Mouse (Mus musculus) layer of hippocampus, adult 8-10 months (tissue): ENCODE results near the gene Gpr137. TPM values are rescaled to one million over a fixed set of nuclear protein-coding genes. Genes with fewer than 3 reads are reported as not detected.
"Not testable (repeated sequence)": the region's sequence is repeated elsewhere in the genome, so short reads cannot be mapped to it uniquely, and the experiment has no call there.

ENCODE experiments used
- DNase-seq, 2 experiments: peaks; one replicate each; pipeline ENCODE4 v3.0.0; 2022; ENCODE audit warnings: low spot score in 2 of 2
- total RNA-seq, 4 experiments: library from RNA; stranded (reverse); gene quantifications; 2 replicates each; pipeline ENCODE4 v1.2.4; 2022

Gene Gpr137
- 100 to 1,000 TPM in 3 of 4 experiments, 10 to 100 TPM in 1; 92.5 to 107 (median 104) TPM for total RNA-seq

GRCm38 (mm10) chr19:6942249-6942691 is at the start of gene Gpr137:
Gpr137 (minus strand) TSS chr19:6942480.
- DNase-seq: peak; percentile 92

- not testable (repeated sequence) for DNase-seq
Observed at GRCm38 (mm10) chr19:6991166-6991565, 48.9 kb upstream of the Gpr137 start.

- no peak for DNase-seq
Observed at GRCm38 (mm10) chr19:6990712-6991111, 48.4 kb upstream of the Gpr137 start.

- DNase-seq: no peak
Observed at GRCm38 (mm10) chr19:6989251-6989650, 47.0 kb upstream of the Gpr137 start.

GRCm38 (mm10) chr19:6987904-6988285 is 45.6 kb upstream of the Gpr137 start:
- DNase-seq: no peak

GRCm38 (mm10) chr19:6987061-6987903 is 45.0 kb upstream of the Gpr137 start, which contains the start of gene Vegfb:
Vegfb (minus strand) TSS chr19:6987651.
- DNase-seq: no peak

- no peak for DNase-seq
Observed at GRCm38 (mm10) chr19:6985951-6986708, 43.9 kb upstream of the Gpr137 start.

GRCm38 (mm10) chr19:6985300-6985699 is 43.0 kb upstream of the Gpr137 start:
- no peak for DNase-seq

- no peak for DNase-seq
Observed at GRCm38 (mm10) chr19:6983621-6984020, 41.3 kb upstream of the Gpr137 start.

- no peak for DNase-seq
Observed at GRCm38 (mm10) chr19:6981465-6981864, 39.2 kb upstream of the Gpr137 start.

GRCm38 (mm10) chr19:6980381-6981093 is 38.3 kb upstream of the Gpr137 start, which contains the start of gene Fkbp2:
Fkbp2 (minus strand) TSS chr19:6980501.
- DNase-seq: peak; percentile 98 to 99

GRCm38 (mm10) chr19:6979486-6980380 is 37.5 kb upstream of the Gpr137 start:
- peak; percentile 98 to 99 for DNase-seq

- no peak for DNase-seq
Observed at GRCm38 (mm10) chr19:6979001-6979479, 36.8 kb upstream of the Gpr137 start.

GRCm38 (mm10) chr19:6978639-6978974 is 36.3 kb upstream of the Gpr137 start:
- DNase-seq: no peak

GRCm38 (mm10) chr19:6977759-6978638 is 35.7 kb upstream of the Gpr137 start:
- no peak for DNase-seq

- peak in 1 of 2 experiments; percentile 73 for DNase-seq
Observed at GRCm38 (mm10) chr19:6975537-6976521, 33.5 kb upstream of the Gpr137 start, which contains the start of gene Plcb3. Plcb3 (minus strand) TSS chr19:6976470.

GRCm38 (mm10) chr19:6974211-6975205 is 32.2 kb upstream of the Gpr137 start, which contains the start of gene Ppp1r14b:
Ppp1r14b (plus strand) TSS chr19:6974968.
- DNase-seq: peak in 1 of 2 experiments; percentile 68
